Mouse (Mus musculus): ENCODE results near the gene Hunk. TPM values are rescaled to one million over a fixed set of nuclear protein-coding genes. Genes with fewer than 3 reads are reported as not detected.

Gene Hunk
- polyA plus RNA-seq, 1 experiment, result 5.7 TPM

- Histone ChIP-seq H3K27me3 (ENCODE audit: control insufficient read depth, insufficient read depth, low read length) (no peaks in the 10 kb centered on the region), H3K4me1 (ENCODE audit: control insufficient read depth, insufficient read depth, low read length) (peaks cover 18% of the 10 kb centered on the region), H3K36me3 (ENCODE audit: control insufficient read depth, insufficient read depth, low read length) (peaks cover 4% of the 10 kb centered on the region), H3K4me3 (ENCODE audit: control insufficient read depth, low read depth, low read length) (peak overlapping the region; percentile 4), H3K27ac (ENCODE audit: control insufficient read depth, insufficient read depth, low read depth, low read length) (no peak overlapping the region)
- TF ChIP-seq POLR2A (IDR thresholded peaks at IDR 0.05; ENCODE audit: control insufficient read depth, low read depth, low read length) (no peak), CTCF (IDR thresholded peaks at IDR 0.05; ENCODE audit: control insufficient read depth, insufficient read depth, insufficient replicate concordance, low read depth, low read length) (no peak)
These were observed 115.0 kb downstream of the Hunk start for GRCm38 (mm10) chr16:90500809-90501208.

DNA sequence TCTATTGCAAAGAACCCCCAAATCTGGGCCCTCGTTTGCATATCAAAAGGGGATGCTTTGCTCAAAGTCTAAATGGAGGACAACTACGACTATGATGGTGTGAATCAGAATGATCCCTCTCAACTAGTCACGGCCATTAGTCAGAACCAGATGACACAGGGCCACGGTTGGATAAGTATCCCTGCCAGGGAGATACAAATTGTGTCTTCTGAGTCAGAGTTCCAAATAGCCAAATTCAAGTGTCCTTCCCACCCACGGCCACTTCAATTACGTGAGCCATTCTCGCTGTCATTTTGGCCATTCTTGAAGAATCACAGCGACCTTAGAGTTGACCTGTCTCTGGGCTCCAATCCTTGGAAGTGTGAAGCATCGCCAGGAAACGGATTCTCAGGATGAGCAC lies 119.4 kb downstream of the Hunk start:
- H3K4me3 ChIP-seq (ENCODE audit: control insufficient read depth, low read depth, low read length), result no peak overlapping the region
- TF ChIP-seq POLR2A (IDR thresholded peaks at IDR 0.05; ENCODE audit: control insufficient read depth, low read depth, low read length) (no peak), CTCF (IDR thresholded peaks at IDR 0.05; ENCODE audit: control insufficient read depth, insufficient read depth, insufficient replicate concordance, low read depth, low read length) (no peak)
- no peak overlapping the region for H3K27ac ChIP-seq (ENCODE audit: control insufficient read depth, insufficient read depth, low read depth, low read length)
- H3K4me1 ChIP-seq (ENCODE audit: control insufficient read depth, insufficient read depth, low read length), result no peaks in the 10 kb centered on the region; the same call in 1 of the 2 replicates
- H3K36me3 ChIP-seq (ENCODE audit: control insufficient read depth, insufficient read depth, low read length), result no peaks in the 10 kb centered on the region
- H3K27me3 ChIP-seq (ENCODE audit: control insufficient read depth, insufficient read depth, low read length), result no peaks in the 10 kb centered on the region

DNA sequence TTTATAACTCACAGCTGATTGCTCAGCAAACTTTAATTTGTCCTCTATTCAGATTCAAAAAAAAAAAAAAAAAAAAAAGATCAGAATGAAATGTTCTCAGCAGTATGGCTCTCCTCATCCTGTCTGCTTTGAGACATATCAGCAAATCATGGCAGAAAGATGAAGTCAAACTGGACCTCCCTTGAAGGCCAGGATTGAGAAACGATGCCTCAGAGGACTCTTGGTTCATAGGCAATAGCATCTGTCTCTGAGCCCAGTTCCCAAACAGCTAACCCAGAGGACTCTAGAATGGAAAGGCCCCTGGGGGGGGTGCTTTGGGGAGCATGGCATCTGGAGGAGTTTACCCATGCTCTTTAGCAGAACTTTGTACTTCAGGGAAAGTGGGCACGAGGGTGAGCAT lies 119.9 kb downstream of the Hunk start:
- no peak overlapping the region for H3K4me3 ChIP-seq (ENCODE audit: control insufficient read depth, low read depth, low read length)
- H3K27ac ChIP-seq (ENCODE audit: control insufficient read depth, insufficient read depth, low read depth, low read length), result no peak overlapping the region
- TF ChIP-seq CTCF (IDR thresholded peaks at IDR 0.05; ENCODE audit: control insufficient read depth, insufficient read depth, insufficient replicate concordance, low read depth, low read length) (no peak), POLR2A (IDR thresholded peaks at IDR 0.05; ENCODE audit: control insufficient read depth, low read depth, low read length) (no peak)
- H3K27me3 ChIP-seq (ENCODE audit: control insufficient read depth, insufficient read depth, low read length), result no peaks in the 10 kb centered on the region
- H3K4me1 ChIP-seq (ENCODE audit: control insufficient read depth, insufficient read depth, low read length), result no peaks in the 10 kb centered on the region; the same call in 1 of the 2 replicates
- no peaks in the 10 kb centered on the region for H3K36me3 ChIP-seq (ENCODE audit: control insufficient read depth, insufficient read depth, low read length)

DNA sequence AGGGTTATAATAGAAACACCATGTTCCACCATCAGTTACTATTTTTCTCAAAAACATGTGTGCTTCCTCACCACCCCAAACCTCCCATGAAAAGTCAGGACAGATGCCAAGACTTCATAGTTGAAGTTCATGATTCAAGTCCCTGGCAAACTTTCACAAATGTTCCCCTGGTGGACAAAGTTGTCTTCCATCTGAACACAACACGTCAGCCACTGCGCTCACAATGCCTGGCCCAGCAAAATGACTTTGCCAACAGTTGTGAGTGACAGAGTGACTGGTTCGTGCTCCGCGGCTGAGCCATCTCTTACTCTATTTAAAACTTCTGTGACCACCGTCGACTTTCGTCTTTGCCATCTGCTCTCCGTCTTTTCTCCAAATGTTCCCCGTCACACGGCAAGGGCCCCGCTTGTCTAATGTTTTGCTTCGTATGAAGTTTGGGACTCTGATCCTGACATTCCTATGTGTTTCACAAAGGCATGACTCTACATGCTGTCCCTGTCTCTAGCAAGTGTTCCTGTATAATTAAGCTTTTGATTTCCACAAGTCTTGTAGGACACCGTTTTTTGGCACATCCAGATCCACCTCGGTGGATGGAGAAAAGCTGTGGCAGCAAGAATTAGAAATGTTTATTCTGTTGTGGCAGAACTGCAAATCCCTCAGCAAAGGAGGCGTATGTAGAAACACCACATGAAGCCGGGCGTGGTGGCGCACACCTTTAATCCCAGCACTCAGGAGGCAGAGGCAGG lies 125.9 kb downstream of the Hunk start:
- H3K27me3 ChIP-seq (ENCODE audit: control insufficient read depth, insufficient read depth, low read length), result no peaks in the 10 kb centered on the region
- H3K27ac ChIP-seq (ENCODE audit: control insufficient read depth, insufficient read depth, low read depth, low read length), result no peak overlapping the region
- no peak overlapping the region for H3K4me3 ChIP-seq (ENCODE audit: control insufficient read depth, low read depth, low read length)
- H3K36me3 ChIP-seq (ENCODE audit: control insufficient read depth, insufficient read depth, low read length), result no peaks in the 10 kb centered on the region
- TF ChIP-seq CTCF (IDR thresholded peaks at IDR 0.05; ENCODE audit: control insufficient read depth, insufficient read depth, insufficient replicate concordance, low read depth, low read length), result no peak
- TF ChIP-seq POLR2A (IDR thresholded peaks at IDR 0.05; ENCODE audit: control insufficient read depth, low read depth, low read length), result no peak
- no peaks in the 10 kb centered on the region; the same call in 1 of the 2 replicates for H3K4me1 ChIP-seq (ENCODE audit: control insufficient read depth, insufficient read depth, low read length)

DNA sequence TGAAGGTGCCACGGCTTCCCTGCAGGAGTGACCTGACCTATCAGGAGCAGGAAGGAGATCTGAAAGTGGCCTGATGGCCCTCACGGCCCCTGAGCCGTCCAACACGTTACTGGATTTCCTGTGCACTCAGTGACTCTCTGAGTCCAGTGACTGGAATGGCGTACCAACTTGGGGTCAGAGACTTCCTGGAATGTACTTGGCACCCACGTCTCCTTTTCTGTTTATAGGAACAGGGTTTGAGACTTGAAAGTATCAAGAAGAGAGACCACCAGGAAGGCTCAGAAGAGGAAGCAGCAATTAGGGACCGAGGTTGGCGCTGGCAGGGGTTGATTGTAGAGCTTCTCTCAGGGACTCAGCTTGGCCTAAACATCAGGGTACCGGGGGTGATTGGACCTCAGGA lies 131.2 kb downstream of the Hunk start:
- Histone ChIP-seq H3K27me3 (ENCODE audit: control insufficient read depth, insufficient read depth, low read length) (no peaks in the 10 kb centered on the region), H3K4me3 (ENCODE audit: control insufficient read depth, low read depth, low read length) (no peak overlapping the region), H3K36me3 (ENCODE audit: control insufficient read depth, insufficient read depth, low read length) (no peaks in the 10 kb centered on the region), H3K27ac (ENCODE audit: control insufficient read depth, insufficient read depth, low read depth, low read length) (no peak overlapping the region), H3K4me1 (ENCODE audit: control insufficient read depth, insufficient read depth, low read length) (peaks cover 12% of the 10 kb centered on the region)
- no peak for TF ChIP-seq CTCF (IDR thresholded peaks at IDR 0.05; ENCODE audit: control insufficient read depth, insufficient read depth, insufficient replicate concordance, low read depth, low read length)
- no peak for TF ChIP-seq POLR2A (IDR thresholded peaks at IDR 0.05; ENCODE audit: control insufficient read depth, low read depth, low read length)

DNA sequence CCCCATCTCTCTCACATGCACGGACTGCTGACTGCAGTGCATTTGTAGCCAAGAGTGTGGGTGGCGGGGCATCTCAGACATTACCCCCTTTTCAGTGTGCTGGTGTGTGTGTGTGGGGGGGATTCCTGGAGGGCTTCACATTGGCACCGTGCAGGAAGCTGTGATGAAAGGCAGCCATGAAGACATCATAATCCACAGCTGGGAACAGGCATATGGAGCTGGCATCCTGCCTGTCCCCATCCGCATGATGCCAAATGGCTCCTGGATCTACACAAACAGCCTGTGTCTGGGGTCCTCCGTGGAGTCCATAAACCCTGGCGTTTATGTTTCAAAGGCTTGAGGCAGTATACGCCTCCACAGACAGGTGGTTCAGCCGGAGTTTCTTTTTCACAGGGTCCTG lies 132.4 kb downstream of the Hunk start:
- Histone ChIP-seq H3K27me3 (ENCODE audit: control insufficient read depth, insufficient read depth, low read length) (no peaks in the 10 kb centered on the region), H3K4me3 (ENCODE audit: control insufficient read depth, low read depth, low read length) (no peak overlapping the region), H3K36me3 (ENCODE audit: control insufficient read depth, insufficient read depth, low read length) (no peaks in the 10 kb centered on the region), H3K27ac (ENCODE audit: control insufficient read depth, insufficient read depth, low read depth, low read length) (no peak overlapping the region), H3K4me1 (ENCODE audit: control insufficient read depth, insufficient read depth, low read length) (peaks cover 12% of the 10 kb centered on the region)
- no peak for TF ChIP-seq POLR2A (IDR thresholded peaks at IDR 0.05; ENCODE audit: control insufficient read depth, low read depth, low read length)
- TF ChIP-seq CTCF (IDR thresholded peaks at IDR 0.05; ENCODE audit: control insufficient read depth, insufficient read depth, insufficient replicate concordance, low read depth, low read length), result no peak

GRCm38 (mm10) chr16:90518732-90519295 lies 133.0 kb downstream of the Hunk start:
- no peak overlapping the region for H3K27ac ChIP-seq (ENCODE audit: control insufficient read depth, insufficient read depth, low read depth, low read length)
- TF ChIP-seq POLR2A (IDR thresholded peaks at IDR 0.05; ENCODE audit: control insufficient read depth, low read depth, low read length) (no peak), CTCF (IDR thresholded peaks at IDR 0.05; ENCODE audit: control insufficient read depth, insufficient read depth, insufficient replicate concordance, low read depth, low read length) (no peak)
- no peak overlapping the region for H3K4me3 ChIP-seq (ENCODE audit: control insufficient read depth, low read depth, low read length)
- H3K4me1 ChIP-seq (ENCODE audit: control insufficient read depth, insufficient read depth, low read length), result peaks cover 17% of the 10 kb centered on the region
- H3K36me3 ChIP-seq (ENCODE audit: control insufficient read depth, insufficient read depth, low read length), result no peaks in the 10 kb centered on the region
- no peaks in the 10 kb centered on the region for H3K27me3 ChIP-seq (ENCODE audit: control insufficient read depth, insufficient read depth, low read length)
